ENCODE assay signal across 8 mouse cellular contexts in genomic region chr1:69686741-69687075, GRCm38 (mm10). TPM values are rescaled to one million over a fixed set of nuclear protein-coding genes. Genes with fewer than 3 reads are reported as not detected.
DNase-seq lines count a peak whose midpoint lies in the region; ATAC-seq and TF ChIP-seq lines count a peak whose summit lies in the region.

No protein-coding gene starts in this region.

- no peaks in the 10 kb centered on the region for H3K9me3 ChIP-seq in kidney, embryonic 16.5 days (ENCODE audit: low read length)
- no peaks in the 10 kb centered on the region for H3K9me3 ChIP-seq in embryonic facial prominence, embryonic 11.5 days (replicated peaks; ENCODE audit: control insufficient read depth, low read length)
- H3K9me3 ChIP-seq in hindbrain, postnatal 0 days (ENCODE audit: low read length) = no peaks in the 10 kb centered on the region
- H3K9me3 ChIP-seq in midbrain, embryonic 15.5 days = no peaks in the 10 kb centered on the region

- TF ChIP-seq CTCF in hindbrain, postnatal 0 days (IDR thresholded peaks at IDR 0.05; ENCODE audit: low read depth) = no peak

- peak overlapping the region; percentile 77 for H3K4me2 ChIP-seq in kidney, embryonic 16.5 days (replicated peaks; ENCODE audit: low read depth, low read length)
- peak overlapping the region; percentile 63 for H3K4me2 ChIP-seq in embryonic facial prominence, embryonic 11.5 days (ENCODE audit: low read depth, low read length)
- peak overlapping the region; percentile 90 for H3K4me2 ChIP-seq in hindbrain, postnatal 0 days (ENCODE audit: low read depth, low read length)
- peak overlapping the region; percentile 82 for H3K4me2 ChIP-seq in midbrain, embryonic 15.5 days

- no peak for DNase-seq in kidney, adult 11 months
- no peak for DNase-seq in embryonic facial prominence, embryonic 11.5 days (ENCODE audit: low spot score)
- DNase-seq in hindbrain, postnatal 0 days (ENCODE audit: low spot score) = no peak
- DNase-seq in thymus, postnatal 14 days = no peak
- DNase-seq in right cerebral cortex, postnatal 25 days = no peak

- ATAC-seq in kidney, embryonic 16.5 days (ENCODE audit: low FRiP score, low TSS enrichment) = no peak
- ATAC-seq in embryonic facial prominence, embryonic 11.5 days (replicated peaks; ENCODE audit: insufficient number of reproducible peaks, low FRiP score, low TSS enrichment, low read depth) = no peak
- no peak for ATAC-seq in hindbrain, postnatal 0 days
- ATAC-seq in midbrain, embryonic 15.5 days (replicated peaks) = peak; percentile 31
- ATAC-seq in erythroid progenitor cell, adult 5-6 weeks (replicated peaks; ENCODE audit: low FRiP score, poor library complexity, severe bottlenecking) = no peak

- peak overlapping the region; percentile 85 for H3K27ac ChIP-seq in kidney, embryonic 16.5 days (ENCODE audit: low read length)
- H3K27ac ChIP-seq in embryonic facial prominence, embryonic 11.5 days (replicated peaks; ENCODE audit: low read depth, low read length) = peak overlapping the region; percentile 79
- H3K27ac ChIP-seq in hindbrain, postnatal 0 days = peak overlapping the region; percentile 72
- peak overlapping the region; percentile 89 for H3K27ac ChIP-seq in midbrain, embryonic 15.5 days

- no peaks in the 10 kb centered on the region for H3K36me3 ChIP-seq in kidney, embryonic 16.5 days (ENCODE audit: insufficient read depth, low read length)
- no peaks in the 10 kb centered on the region for H3K36me3 ChIP-seq in embryonic facial prominence, embryonic 11.5 days (replicated peaks; ENCODE audit: control insufficient read depth, insufficient read depth, low read depth, low read length)
- H3K36me3 ChIP-seq in hindbrain, postnatal 0 days (ENCODE audit: insufficient read depth, low read length) = no peaks in the 10 kb centered on the region
- no peaks in the 10 kb centered on the region for H3K36me3 ChIP-seq in midbrain, embryonic 15.5 days (replicated peaks)

- H3K27me3 ChIP-seq in kidney, embryonic 16.5 days (ENCODE audit: insufficient read depth, low read length) = no peaks in the 10 kb centered on the region
- no peaks in the 10 kb centered on the region for H3K27me3 ChIP-seq in embryonic facial prominence, embryonic 11.5 days (ENCODE audit: control insufficient read depth, insufficient read depth, low read length)
- H3K27me3 ChIP-seq in hindbrain, postnatal 0 days (ENCODE audit: insufficient read depth, low read length) = no peaks in the 10 kb centered on the region
- no peaks in the 10 kb centered on the region for H3K27me3 ChIP-seq in midbrain, embryonic 15.5 days (replicated peaks)

- peak overlapping the region; percentile 69 for H3K4me3 ChIP-seq in kidney, embryonic 16.5 days (ENCODE audit: low read length)
- H3K4me3 ChIP-seq in embryonic facial prominence, embryonic 11.5 days (ENCODE audit: low read depth, low read length) = peak overlapping the region; percentile 67
- H3K4me3 ChIP-seq in hindbrain, postnatal 0 days (ENCODE audit: low read length) = peak overlapping the region; percentile 64
- H3K4me3 ChIP-seq in midbrain, embryonic 15.5 days = peak overlapping the region; percentile 97

- 0% methylated on average over 6 of the region's 6 CpGs for WGBS in kidney, embryonic 16.5 days
- 0% methylated on average over 6 of the region's 6 CpGs for WGBS in embryonic facial prominence, embryonic 11.5 days
- WGBS in hindbrain, postnatal 0 days = under 1% methylated on average over 6 of the region's 6 CpGs
- under 1% methylated on average over 6 of the region's 6 CpGs for WGBS in midbrain, embryonic 15.5 days

- H3K4me1 ChIP-seq in kidney, embryonic 16.5 days (ENCODE audit: insufficient read depth, low read length) = peaks cover 5% of the 10 kb centered on the region
- no peaks in the 10 kb centered on the region for H3K4me1 ChIP-seq in embryonic facial prominence, embryonic 11.5 days (ENCODE audit: control insufficient read depth, insufficient read depth, low read length)
- H3K4me1 ChIP-seq in hindbrain, postnatal 0 days (ENCODE audit: insufficient read depth, low read length) = 0 out of 2 replicates have a peak, but pooled peaks cover 3% of the 10 kb centered on the region
- H3K4me1 ChIP-seq in midbrain, embryonic 15.5 days = peaks cover 15% of the 10 kb centered on the region

- peak overlapping the region; percentile 78 for H3K9ac ChIP-seq in kidney, embryonic 16.5 days (replicated peaks; ENCODE audit: low read length)
- H3K9ac ChIP-seq in embryonic facial prominence, embryonic 11.5 days (replicated peaks; ENCODE audit: low read length) = peak overlapping the region; percentile 86
- peak overlapping the region; percentile 53 for H3K9ac ChIP-seq in hindbrain, postnatal 0 days (replicated peaks; ENCODE audit: low read length)
- peak overlapping the region; percentile 53 for H3K9ac ChIP-seq in midbrain, embryonic 15.5 days

RNA-seq across cellular contexts. Expression of gene Ikzf2, which starts 0.3 kb away (rescaled TPM):
- 3.5 and 6.1 TPM in 2 replicates for polyA plus RNA-seq in kidney, embryonic 16.5 days (2015; fragmentation: Nextera tagmentation; extraction: Ambion mirVana)
- polyA plus RNA-seq in embryonic facial prominence, embryonic 11.5 days (2014; fragmentation: Nextera tagmentation; extraction: Ambion mirVana) = 5.0 and 5.3 TPM in 2 replicates
- 3.3 and 4.0 TPM in 2 replicates for total RNA-seq in hindbrain, postnatal 0 days (2014; rRNA removed)
- polyA plus RNA-seq in hindbrain, postnatal 0 days (2015; fragmentation: Nextera tagmentation; extraction: Ambion mirVana) = 0.94 and 1.8 TPM in 2 replicates
- 4.2 and 4.4 TPM in 2 replicates for polyA plus RNA-seq in midbrain, embryonic 15.5 days (2015; fragmentation: Nextera tagmentation; extraction: Ambion mirVana)
- 0.36 and 5.9 TPM in 2 replicates for total RNA-seq in erythroid progenitor cell, adult 5-6 weeks (2015; ENCODE audit: low replicate concordance)
- total RNA-seq in erythroid progenitor cell, adult 5-6 weeks (2017; ENCODE audit: low replicate concordance) = 3.7 and 5.9 TPM in 2 replicates
